Mouse (Mus musculus) layer of hippocampus, adult 18-20 months (tissue): Measurements from ENCODE around the gene Rasl12. TPM values are rescaled to one million over a fixed set of nuclear protein-coding genes. Genes with fewer than 3 reads are reported as not detected.

Source experiments
- DNase-seq, 2 experiments: peaks; one replicate each; pipeline ENCODE4 v3.0.0; 2022; ENCODE audit warnings: low spot score in 2 of 2
- long read RNA-seq: library from polyadenylated mRNA; stranded (forward); transcript quantifications from one replicate; pipeline ENCODE4 v2.0.0, GENCODE M21; 2021
- total RNA-seq, 2 experiments: library from RNA; stranded (reverse); gene quantifications; 2 replicates each; pipeline ENCODE4 v1.2.3; 2021

Gene Rasl12
- 1 to 10 TPM; 2.4 to 2.8 TPM for total RNA-seq
- long read RNA-seq, partial matches to known transcripts, result 0 of 3 reads
- long read RNA-seq, other reads (novel, unspliced or antisense), result 1 of 3 reads

- DNase-seq, result peak in 1 of 2 experiments; percentile 28
Measured at GRCm38 (mm10) chr9:65398279-65398678, at the start of gene Rasl12. Rasl12 (plus strand) TSS chr9:65398506.

- no peak for DNase-seq
Measured at GRCm38 (mm10) chr9:65353251-65353650, 45.1 kb upstream of the Rasl12 start.

- no peak for DNase-seq
Measured at GRCm38 (mm10) chr9:65356561-65356960, 41.7 kb upstream of the Rasl12 start.

GRCm38 (mm10) chr9:65356971-65357370, 41.3 kb upstream of the Rasl12 start:
- no peak for DNase-seq

GRCm38 (mm10) chr9:65358956-65359480, 39.3 kb upstream of the Rasl12 start:
- no peak for DNase-seq

- peak in 1 of 2 experiments; percentile 33 for DNase-seq
Measured at GRCm38 (mm10) chr9:65360641-65361448, 37.5 kb upstream of the Rasl12 start, which contains the start of gene Ubap1l. Ubap1l (plus strand) TSS chr9:65361041.

GRCm38 (mm10) chr9:65363684-65364083, 34.6 kb upstream of the Rasl12 start:
- DNase-seq, result no peak

- DNase-seq, result no peak
Measured at GRCm38 (mm10) chr9:65365721-65366120, 32.6 kb upstream of the Rasl12 start.

- DNase-seq, result no peak
Measured at GRCm38 (mm10) chr9:65371756-65372155, 26.6 kb upstream of the Rasl12 start.

- DNase-seq, result peak in 1 of 2 experiments; percentile 59
Measured at GRCm38 (mm10) chr9:65372449-65372848, 25.9 kb upstream of the Rasl12 start.

- DNase-seq, result no peak
Measured at GRCm38 (mm10) chr9:65374468-65375162, 23.7 kb upstream of the Rasl12 start.

GRCm38 (mm10) chr9:65375163-65375934, 23.0 kb upstream of the Rasl12 start:
- peak; percentile 74 to 79 for DNase-seq

- DNase-seq, result no peak
Measured at GRCm38 (mm10) chr9:65381017-65381590, 17.2 kb upstream of the Rasl12 start.

GRCm38 (mm10) chr9:65382031-65382750, 16.1 kb upstream of the Rasl12 start:
- DNase-seq, result no peak

- no peak for DNase-seq
Measured at GRCm38 (mm10) chr9:65382751-65383097, 15.6 kb upstream of the Rasl12 start.

GRCm38 (mm10) chr9:65384276-65384675, 14.0 kb upstream of the Rasl12 start:
- DNase-seq, result no peak

GRCm38 (mm10) chr9:65386373-65387140, 11.7 kb upstream of the Rasl12 start:
- no peak for DNase-seq

GRCm38 (mm10) chr9:65390752-65391612, 7.3 kb upstream of the Rasl12 start:
- no peak for DNase-seq

GRCm38 (mm10) chr9:65391613-65391964, 6.7 kb upstream of the Rasl12 start, which contains the start of gene Kbtbd13:
Kbtbd13 (minus strand) TSS chr9:65391652.
- no peak for DNase-seq
